Mouse (Mus musculus) MEL (cell line): ENCODE data around the gene Ddx42. TPM values are rescaled to one million over a fixed set of nuclear protein-coding genes. Genes with fewer than 3 reads are reported as not detected.

Experiments
- DNase-seq: peaks from one replicate; pipeline ENCODE4 v3.0.0; 2011; ENCODE audit warnings: low read depth, low spot score
- H3K27ac ChIP-seq: 2 replicates; pipeline ENCODE4 v1.5.1; 2012; ENCODE audit warnings: low read depth, mild to moderate bottlenecking, control low read depth, low read length, moderate library complexity; ENCODE audit not compliant: control insufficient read depth
- H3K27me3 ChIP-seq, 2 experiments: fragments of 150-350 bp in 1 of 2; sonication (generic) in 1 of 2; 2 replicates each; pipeline ENCODE4 v1.6.1; 2012; ENCODE audit warnings: low read length in 2 of 2, mild to moderate bottlenecking in 2 of 2, improper control_type of control experiment in 1 of 2, moderate library complexity in 1 of 2; ENCODE audit not compliant: insufficient read depth in 2 of 2, control insufficient read depth in 1 of 2
- H3K36me3 ChIP-seq, 2 experiments: 2 replicates each; pipeline ENCODE4 v1.6.1; 2012 to 2014; ENCODE audit warnings: low read length in 2 of 2, improper control_type of control experiment in 1 of 2, inconsistent platforms in 1 of 2, mild to moderate bottlenecking in 1 of 2; ENCODE audit not compliant: insufficient read depth in 2 of 2, control insufficient read depth in 1 of 2
- H3K4me1 ChIP-seq, 2 experiments: fragments of 150-350 bp in 1 of 2; sonication (generic) in 1 of 2; 2 replicates each; pipeline ENCODE4 v1.6.1; 2012; ENCODE audit warnings: low read length in 2 of 2, improper control_type of control experiment in 1 of 2, mild to moderate bottlenecking in 1 of 2; ENCODE audit not compliant: insufficient read depth in 2 of 2, control insufficient read depth in 1 of 2
- H3K4me3 ChIP-seq, 2 experiments: fragments of 150-350 bp in 1 of 2; sonication (generic) in 1 of 2; 2 replicates each; pipeline ENCODE4 v1.5.1; 2012; ENCODE audit warnings: low read depth in 2 of 2, low read length in 2 of 2, mild to moderate bottlenecking in 2 of 2, moderate library complexity in 2 of 2, control low read depth in 1 of 2, improper control_type of control experiment in 1 of 2; ENCODE audit not compliant: control insufficient read depth in 1 of 2, insufficient read depth in 1 of 2
- H3K79me2 ChIP-seq: 2 replicates; pipeline ENCODE4 v1.6.1; 2012; ENCODE audit warnings: mild to moderate bottlenecking, low read length, moderate library complexity; ENCODE audit not compliant: control insufficient read depth, poor library complexity, insufficient read depth
- H3K9ac ChIP-seq: 2 replicates; pipeline ENCODE4 v1.6.1; 2012; ENCODE audit warnings: low read depth, mild to moderate bottlenecking, control low read depth, low read length, moderate library complexity; ENCODE audit not compliant: control insufficient read depth, poor library complexity, severe bottlenecking
- H3K9me3 ChIP-seq: fragments of 150-350 bp; sonication (generic); replicated peaks from 2 replicates; pipeline ENCODE4 v1.6.1; 2012; ENCODE audit warnings: mild to moderate bottlenecking, low read length, improper control_type of control experiment, moderate library complexity; ENCODE audit not compliant: insufficient read depth
- BHLHE40 ChIP-seq: IDR thresholded peaks from 2 replicates; pipeline ENCODE4 v1.6.1; 2012; ENCODE audit warnings: low read depth, mild to moderate bottlenecking, inconsistent platforms, low read length, improper control_type of control experiment, borderline replicate concordance
- CHD1 ChIP-seq: IDR thresholded peaks from 2 replicates; pipeline ENCODE4 v1.6.1; 2012; ENCODE audit warnings: low read depth, mild to moderate bottlenecking, inconsistent platforms, low read length, improper control_type of control experiment
- CHD2 ChIP-seq: IDR thresholded peaks from 2 replicates; pipeline ENCODE4 v1.6.1; 2011; ENCODE audit warnings: low read length, improper control_type of control experiment
- CTCF ChIP-seq, 3 experiments: IDR thresholded peaks in 2 of 3; conservative IDR thresholded peaks in 1 of 3; 2 replicates each; pipeline ENCODE4 v1.5.1; 2011 to 2012; ENCODE audit warnings: low read length in 3 of 3, low read depth in 2 of 3, mild to moderate bottlenecking in 2 of 3, improper control_type of control experiment in 1 of 3, inconsistent platforms in 1 of 3, mixed read lengths in 1 of 3, moderate library complexity in 1 of 3; ENCODE audit not compliant: control insufficient read depth in 1 of 3, insufficient read depth in 1 of 3, poor library complexity in 1 of 3, severe bottlenecking in 1 of 3
- ELF1 ChIP-seq: IDR thresholded peaks from 2 replicates; pipeline ENCODE4 v1.6.1; 2014; ENCODE audit warnings: low read depth, mild to moderate bottlenecking, inconsistent platforms, low read length, improper control_type of control experiment, moderate library complexity
- EP300 ChIP-seq, 2 experiments: IDR thresholded peaks; 2 replicates each; pipeline ENCODE4 v1.6.1; 2011; ENCODE audit warnings: improper control_type of control experiment in 2 of 2, low read length in 2 of 2, low read depth in 1 of 2, mild to moderate bottlenecking in 1 of 2
- ETS1 ChIP-seq: IDR thresholded peaks from 2 replicates; pipeline ENCODE4 v1.6.1; 2012; ENCODE audit warnings: low read depth, mild to moderate bottlenecking, inconsistent platforms, low read length, improper control_type of control experiment, moderate library complexity
- GATA1 ChIP-seq: IDR thresholded peaks from 2 replicates; pipeline ENCODE4 v1.6.1; 2011; ENCODE audit warnings: low read depth, low read length, improper control_type of control experiment
- KAT2A ChIP-seq: conservative IDR thresholded peaks from 2 replicates; pipeline ENCODE4 v1.6.1; 2012; ENCODE audit warnings: low read depth, low read length, improper control_type of control experiment, inconsistent platforms
- MAFK ChIP-seq: IDR thresholded peaks from 2 replicates; pipeline ENCODE4 v1.6.1; 2011; ENCODE audit warnings: low read depth, mild to moderate bottlenecking, low read length, improper control_type of control experiment, borderline replicate concordance
- MAX ChIP-seq: IDR thresholded peaks from 2 replicates; pipeline ENCODE4 v1.6.1; 2011; ENCODE audit warnings: low read length, improper control_type of control experiment
- MAZ ChIP-seq: IDR thresholded peaks from 2 replicates; pipeline ENCODE4 v1.6.1; 2012; ENCODE audit warnings: low read depth, mild to moderate bottlenecking, inconsistent platforms, low read length, improper control_type of control experiment
- MXI1 ChIP-seq: IDR thresholded peaks from 2 replicates; pipeline ENCODE4 v1.6.1; 2011; ENCODE audit warnings: mild to moderate bottlenecking, low read depth, low read length, improper control_type of control experiment
- MYB ChIP-seq: IDR thresholded peaks from 2 replicates; pipeline ENCODE4 v1.6.1; 2011; ENCODE audit warnings: mild to moderate bottlenecking, low read depth, low read length, improper control_type of control experiment
- MYC ChIP-seq: IDR thresholded peaks from 2 replicates; pipeline ENCODE4 v1.6.1; 2011; ENCODE audit warnings: low read depth, mild to moderate bottlenecking, low read length, improper control_type of control experiment, moderate library complexity
- POLR2A ChIP-seq, 2 experiments: IDR thresholded peaks; 2 replicates each; pipeline ENCODE4 v1.6.1; 2011 to 2012; ENCODE audit warnings: low read length in 2 of 2, mild to moderate bottlenecking in 2 of 2, control low read depth in 1 of 2, improper control_type of control experiment in 1 of 2, low read depth in 1 of 2, moderate library complexity in 1 of 2; ENCODE audit not compliant: control insufficient read depth in 1 of 2, insufficient read depth in 1 of 2, poor library complexity in 1 of 2
- POLR2AphosphoS2 ChIP-seq: IDR thresholded peaks from 2 replicates; pipeline ENCODE4 v1.6.1; 2011; ENCODE audit warnings: low read length, improper control_type of control experiment
- POLR2AphosphoS5 ChIP-seq: IDR thresholded peaks from 2 replicates; pipeline ENCODE4 v1.6.1; 2012; ENCODE audit warnings: low read depth, borderline replicate concordance, mild to moderate bottlenecking, inconsistent platforms, low read length, moderate library complexity, mixed read lengths
- SIN3A ChIP-seq: IDR thresholded peaks from 2 replicates; pipeline ENCODE4 v1.6.1; 2012; ENCODE audit warnings: low read length, improper control_type of control experiment, inconsistent platforms
- SMC3 ChIP-seq: IDR thresholded peaks from 2 replicates; pipeline ENCODE4 v1.6.1; 2011; ENCODE audit warnings: low read depth, low read length, improper control_type of control experiment
- TAL1 ChIP-seq: IDR thresholded peaks from 2 replicates; pipeline ENCODE4 v1.6.1; 2012; ENCODE audit warnings: mild to moderate bottlenecking, inconsistent platforms, low read length, moderate library complexity, mixed read lengths
- TBP ChIP-seq: IDR thresholded peaks from 2 replicates; pipeline ENCODE4 v1.8.0; 2011; ENCODE audit warnings: low read depth, low read length, improper control_type of control experiment
- TCF12 ChIP-seq: IDR thresholded peaks from 2 replicates; pipeline ENCODE4 v1.6.1; 2014; ENCODE audit warnings: low read depth, mild to moderate bottlenecking, inconsistent platforms, low read length, improper control_type of control experiment, moderate library complexity
- UBTF ChIP-seq: IDR thresholded peaks from 2 replicates; pipeline ENCODE4 v1.6.1; 2012; ENCODE audit warnings: low read depth, mild to moderate bottlenecking, inconsistent platforms, low read length, improper control_type of control experiment, moderate library complexity, borderline replicate concordance; ENCODE audit not compliant: insufficient read depth
- USF1 ChIP-seq: IDR thresholded peaks from 2 replicates; pipeline ENCODE4 v1.6.1; 2014; ENCODE audit warnings: low read depth, mild to moderate bottlenecking, inconsistent platforms, low read length, improper control_type of control experiment, moderate library complexity
- USF2 ChIP-seq, 2 experiments: IDR thresholded peaks; 2 replicates each; pipeline ENCODE4 v1.6.1; 2011 to 2012; ENCODE audit warnings: improper control_type of control experiment in 2 of 2, low read length in 2 of 2, borderline replicate concordance in 1 of 2, inconsistent platforms in 1 of 2, low read depth in 1 of 2, mild to moderate bottlenecking in 1 of 2; ENCODE audit not compliant: insufficient read depth in 1 of 2
- ZKSCAN1 ChIP-seq: IDR thresholded peaks from 2 replicates; pipeline ENCODE4 v1.6.1; 2012; ENCODE audit warnings: low read depth, mild to moderate bottlenecking, inconsistent platforms, low read length, improper control_type of control experiment, moderate library complexity
- ZMIZ1 ChIP-seq: IDR thresholded peaks from 2 replicates; pipeline ENCODE4 v1.6.1; 2012; ENCODE audit warnings: low read depth, mild to moderate bottlenecking, inconsistent platforms, low read length, improper control_type of control experiment, moderate library complexity
- ZNF384 ChIP-seq: IDR thresholded peaks from 2 replicates; pipeline ENCODE4 v1.6.1; 2012; ENCODE audit warnings: low read depth, mild to moderate bottlenecking, inconsistent platforms, low read length, improper control_type of control experiment
- polyA plus RNA-seq, 2 experiments: library from polyadenylated mRNA; stranded (reverse) in 1 of 2; unstranded in 1 of 2; fragments of >175 nt in 1 of 2; fragments of >200 nt in 1 of 2; gene quantifications; 2 replicates each; pipeline versions ENCODE4 v1.2.1 to v1.2.4; 2012; ENCODE audit warnings: low replicate concordance in 2 of 2, low read depth in 1 of 2; ENCODE audit not compliant: insufficient read length in 2 of 2, insufficient read depth in 1 of 2, missing spikeins in 1 of 2
- total RNA-seq: library from RNA; depleted of rRNA; stranded (reverse); fragments of 300-350 nt; gene quantifications from 2 replicates; pipeline ENCODE4 v1.2.3, GENCODE M21; 2012

The Ddx42 gene
- total and polyA plus RNA-seq, 3 experiments: 56.1 to 57.7 TPM; not detected in 1

DNA sequence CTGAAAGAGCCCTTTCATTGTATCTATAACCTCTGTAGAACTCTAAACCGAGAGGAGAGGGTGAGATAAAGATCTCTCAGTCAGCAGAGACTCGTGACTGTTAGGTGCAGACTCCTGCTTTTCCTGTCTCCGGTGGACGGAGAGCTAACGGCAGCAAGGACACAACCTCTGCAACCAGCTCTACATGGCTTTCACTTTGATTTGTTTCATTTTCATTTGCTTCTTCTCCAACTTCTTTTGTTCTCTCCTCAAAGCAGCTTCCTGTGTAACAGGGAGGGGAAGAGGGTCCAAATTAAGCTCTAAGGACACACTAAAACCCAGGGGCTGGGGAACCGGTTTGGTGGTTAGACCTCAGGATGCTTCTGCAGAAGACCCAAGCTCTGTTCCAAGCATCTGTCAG, 16.0 kb upstream of the Ddx42 start:
- TF ChIP-seq TAL1: no peak
- 0 out of 2 replicates have a peak, but pooled peaks have one; percentile 33 for TF ChIP-seq GATA1
- TF ChIP-seq SIN3A: no peak
- no peak overlapping the region for H3K4me3 ChIP-seq
- peak overlapping the region; percentile 44 for H3K27ac ChIP-seq
- H3K36me3 ChIP-seq: peaks cover 27 to 47% of the 10 kb centered on the region in 2 experiments
- H3K9me3 ChIP-seq: no peaks in the 10 kb centered on the region
- no peak overlapping the region for H3K9ac ChIP-seq
- no peaks in the 10 kb centered on the region for H3K27me3 ChIP-seq
- peaks cover 32 to 35% of the 10 kb centered on the region in 2 experiments for H3K4me1 ChIP-seq
- DNase-seq: no peak
- no peaks in the 10 kb centered on the region for H3K79me2 ChIP-seq

DNA sequence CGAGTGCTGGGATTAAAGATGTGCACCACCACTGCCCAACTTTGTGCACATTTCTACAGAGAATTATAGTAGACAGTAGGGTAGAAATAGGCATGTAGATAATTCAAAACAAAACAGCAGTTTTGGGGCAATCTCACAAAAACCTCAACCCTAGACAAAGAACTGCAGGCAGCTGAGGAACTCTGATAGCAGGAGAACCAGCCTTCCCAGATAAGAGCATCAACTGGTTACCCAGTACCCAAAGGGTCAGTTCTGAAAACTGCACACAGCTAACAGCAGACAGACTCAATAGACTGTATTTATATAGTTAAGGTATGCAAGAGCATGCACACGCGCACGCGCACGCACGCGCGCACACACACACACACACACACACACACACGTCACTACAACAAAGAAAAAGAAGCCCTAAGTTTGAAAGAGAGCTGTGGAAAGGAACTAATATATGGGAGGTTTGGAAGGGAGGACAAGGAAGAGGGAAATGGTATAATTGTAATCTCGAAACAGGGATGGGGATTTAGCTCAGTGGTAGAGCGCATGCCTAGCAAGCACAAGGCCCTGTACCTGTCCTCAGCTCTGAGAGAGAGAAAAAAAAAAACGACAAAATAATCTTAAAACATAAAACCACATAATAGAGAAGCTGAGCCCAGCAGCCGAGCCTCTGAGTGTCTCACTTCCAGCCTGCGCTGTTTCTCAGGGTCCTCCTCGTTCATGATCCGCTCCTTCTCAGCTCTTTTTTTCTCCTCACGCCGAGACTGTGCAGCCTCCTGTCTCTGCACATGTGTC, 15.2 kb upstream of the Ddx42 start:
- H3K9ac ChIP-seq: peak overlapping the region; percentile 11; the same call in 1 of the 2 replicates
- no peak overlapping the region for H3K4me3 ChIP-seq
- peaks cover 32 to 35% of the 10 kb centered on the region in 2 experiments for H3K4me1 ChIP-seq
- H3K27me3 ChIP-seq: no peaks in the 10 kb centered on the region
- no peaks in the 10 kb centered on the region for H3K79me2 ChIP-seq
- peak; percentile 77 for DNase-seq
- peak overlapping the region; percentile 63 for H3K27ac ChIP-seq
- peaks cover 33 to 47% of the 10 kb centered on the region in 2 experiments for H3K36me3 ChIP-seq
- no peaks in the 10 kb centered on the region for H3K9me3 ChIP-seq
- TF ChIP-seq POLR2AphosphoS5 (no peak), POLR2AphosphoS2 (peak; percentile 15; the same call in 1 of the 2 replicates), ZNF384 (0 out of 2 replicates have a peak, but pooled peaks have one; percentile 28), POLR2A (IDR thresholded peaks at IDR 0.05; ENCODE audit: control insufficient read depth in 1 of 2, insufficient read depth in 1 of 2, low read depth in 1 of 2, low read length in 2 of 2, poor library complexity in 1 of 2) (no peak), MXI1 (peak; percentile 83), ZMIZ1 (0 out of 2 replicates have a peak, but pooled peaks have one; percentile 51), TBP (peak; percentile 28; the same call in 1 of the 2 replicates), MAX (peak; percentile 54), ETS1 (peak; percentile 92), SMC3 (no peak), USF2 (IDR thresholded peaks at IDR 0.05; ENCODE audit: borderline replicate concordance in 1 of 2, insufficient read depth in 1 of 2, low read depth in 1 of 2, low read length in 2 of 2) (no peak), ZKSCAN1 (no peak; the same call in 1 of the 2 replicates), SIN3A (peak; percentile 95), BHLHE40 (peak; percentile 84), CHD1 (0 out of 2 replicates have a peak, but pooled peaks have one; percentile 64), GATA1 (peak; percentile 98), ELF1 (peak; percentile 17; the same call in 1 of the 2 replicates), UBTF (no peak), USF1 (0 out of 2 replicates have a peak, but pooled peaks have one; percentile 9), TAL1 (peak; percentile 91), EP300 (IDR thresholded peaks at IDR 0.05; ENCODE audit: low read depth in 1 of 2, low read length in 2 of 2) (peak; percentile 96 to 97), MAZ (peak; percentile 48; the same call in 1 of the 2 replicates), CHD2 (0 out of 2 replicates have a peak, but pooled peaks have one; percentile 14), MYC (0 out of 2 replicates have a peak, but pooled peaks have one; percentile 27), CTCF (IDR thresholded peaks at IDR 0.05 in 2 of 3, conservative IDR thresholded peaks at IDR 0.05 in 1 of 3; ENCODE audit: control insufficient read depth in 1 of 3, insufficient read depth in 1 of 3, low read depth in 2 of 3, low read length in 3 of 3, poor library complexity in 1 of 3, severe bottlenecking in 1 of 3) (no peak), KAT2A (no peak), MYB (peak; percentile 74), TCF12 (peak; percentile 96), MAFK (peak; percentile 66; the same call in 1 of the 2 replicates)
